Mouse (Mus musculus) liver, embryonic 16.5 days (tissue): ENCODE data around the gene Gfi1b. TPM values are rescaled to one million over a fixed set of nuclear protein-coding genes. Genes with fewer than 3 reads are reported as not detected.

Experiments
- ATAC-seq: fragments of 200-750 bp; cut with Nextera tagmentation; 2 replicates; pipeline ENCODE4 v1.8.0; 2017; ENCODE audit warnings: low read depth, mild to moderate bottlenecking, moderate number of reproducible peaks, moderate library complexity
- H3K27ac ChIP-seq: fragments of 300-500 bp; sonication (generic); 2 replicates; pipeline ENCODE4 v1.5.1; 2014; ENCODE audit warnings: mild to moderate bottlenecking, low read length
- H3K27me3 ChIP-seq: fragments of 300-500 bp; sonication (generic); 2 replicates; pipeline ENCODE4 v1.6.1; 2014; ENCODE audit warnings: low read depth, low read length, mixed read lengths; ENCODE audit not compliant: control insufficient read depth, insufficient read depth
- H3K36me3 ChIP-seq: fragments of 300-500 bp; sonication (generic); 2 replicates; pipeline ENCODE4 v1.6.1; 2014; ENCODE audit warnings: mild to moderate bottlenecking; ENCODE audit not compliant: control insufficient read depth, insufficient read depth
- H3K4me1 ChIP-seq: fragments of 300-500 bp; sonication (generic); 2 replicates; pipeline ENCODE4 v1.6.1; 2014; ENCODE audit warnings: low read depth, low read length, mixed read lengths; ENCODE audit not compliant: control insufficient read depth
- H3K4me2 ChIP-seq: fragments of 300-500 bp; sonication (generic); 2 replicates; pipeline ENCODE4 v1.6.1; 2014; ENCODE audit warnings: low read depth, low read length, mixed read lengths
- H3K4me3 ChIP-seq: fragments of 300-500 bp; sonication (generic); 2 replicates; pipeline ENCODE4 v1.5.1; 2014; ENCODE audit warnings: low read depth, mild to moderate bottlenecking, low read length
- H3K9ac ChIP-seq: fragments of 300-500 bp; sonication (generic); 2 replicates; pipeline ENCODE4 v1.6.1; 2014; ENCODE audit warnings: low read depth, low read length
- H3K9me3 ChIP-seq: fragments of 300-500 bp; sonication (generic); replicated peaks from 2 replicates; pipeline ENCODE4 v1.6.1; 2016; ENCODE audit warnings: low read length; ENCODE audit not compliant: control insufficient read depth
- WGBS: fragments of 180-500 bp; shearing (Covaris S2); extraction: QIAGEN DNeasy Blood & Tissue Kit; methylation state at CpG from one replicate; pipeline ENCODE4 v1.1.7; 2014; ENCODE audit not compliant: insufficient replicate concordance; 5-methylcytosine and 5-hydroxymethylcytosine counted together
- polyA plus RNA-seq: library from polyadenylated mRNA; unstranded; fragments of >200 nt; fragmentation: Nextera tagmentation; extraction: Ambion mirVana; gene quantifications from 2 replicates; pipeline ENCODE4 v1.2.1, GENCODE M21; 2015

Gfi1b gene
- polyA plus RNA-seq, 1 experiment from 2014 or later, result 88.7 TPM

DNA sequence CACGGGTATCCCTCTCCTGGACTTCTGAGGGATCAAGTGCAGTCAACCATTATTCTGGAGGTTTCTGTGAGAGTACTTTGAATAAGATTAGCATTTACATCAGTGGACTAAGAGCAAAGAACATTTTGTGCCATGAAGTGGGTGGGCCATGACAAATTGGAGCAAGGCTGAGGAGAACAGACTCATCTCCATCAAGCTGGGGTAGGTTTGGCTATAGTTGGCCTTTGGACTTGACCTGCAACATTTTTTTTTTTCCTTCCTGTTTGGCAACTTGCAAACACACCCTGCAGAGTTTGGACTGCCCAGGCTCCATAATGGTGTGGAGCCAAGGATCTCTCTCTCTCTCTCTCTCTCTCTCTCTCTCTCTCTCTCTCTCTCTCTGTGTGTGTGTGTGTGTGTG lies 10.8 kb upstream of the Gfi1b start:
- Histone ChIP-seq H3K27me3 (no peaks in the 10 kb centered on the region), H3K4me3 (no peak overlapping the region), H3K27ac (no peak overlapping the region), H3K9me3 (no peaks in the 10 kb centered on the region), H3K36me3 (no peaks in the 10 kb centered on the region), H3K4me1 (no peaks in the 10 kb centered on the region; the same call in 1 of the 2 replicates), H3K9ac (no peak overlapping the region), H3K4me2 (no peak overlapping the region)
- ATAC-seq, result no peak
- WGBS, result 61% methylated on average over 1 of the region's 1 CpGs

DNA sequence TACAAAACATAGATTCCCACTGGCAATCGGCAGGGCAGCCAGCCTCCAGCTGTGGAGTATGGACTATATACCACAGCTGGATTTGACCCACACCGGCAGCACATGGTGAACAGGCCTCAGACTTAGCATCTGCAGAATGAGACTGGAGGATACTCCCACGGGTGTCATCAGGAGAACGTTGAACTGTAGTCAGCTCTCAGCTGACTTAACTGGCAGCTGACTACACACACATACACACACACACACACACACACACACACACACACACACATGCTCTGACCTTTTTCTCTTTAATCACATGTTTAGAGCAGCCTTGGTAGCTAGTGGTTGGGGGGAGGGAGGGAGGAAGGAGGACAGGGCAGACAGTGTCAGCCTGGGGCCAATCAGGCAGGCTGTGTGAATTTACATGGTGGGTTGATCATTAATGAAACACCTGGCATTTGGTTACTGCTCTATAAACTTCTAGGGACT lies 8.2 kb upstream of the Gfi1b start:
- Histone ChIP-seq H3K27me3 (no peaks in the 10 kb centered on the region), H3K4me3 (no peak overlapping the region), H3K9ac (no peak overlapping the region), H3K9me3 (no peaks in the 10 kb centered on the region), H3K4me1 (no peaks in the 10 kb centered on the region; the same call in 1 of the 2 replicates), H3K27ac (no peak overlapping the region), H3K36me3 (no peaks in the 10 kb centered on the region), H3K4me2 (no peak overlapping the region)
- 28% methylated on average over 4 of the region's 4 CpGs for WGBS
- ATAC-seq, result peak; percentile 86

GRCm38 (mm10) chr2:28628053-28628452 lies 6.3 kb upstream of the Gfi1b start:
- ATAC-seq, result no peak
- no peaks in the 10 kb centered on the region; the same call in 1 of the 2 replicates for H3K4me1 ChIP-seq
- no peaks in the 10 kb centered on the region for H3K9me3 ChIP-seq
- 51% methylated on average over 2 of the region's 2 CpGs for WGBS
- no peak overlapping the region for H3K9ac ChIP-seq
- H3K27me3 ChIP-seq, result no peaks in the 10 kb centered on the region
- H3K4me3 ChIP-seq, result no peak overlapping the region
- H3K27ac ChIP-seq, result no peak overlapping the region
- no peak overlapping the region for H3K4me2 ChIP-seq
- no peaks in the 10 kb centered on the region for H3K36me3 ChIP-seq

GRCm38 (mm10) chr2:28626038-28626437 lies 4.3 kb upstream of the Gfi1b start:
- H3K27ac ChIP-seq, result no peak overlapping the region
- no peaks in the 10 kb centered on the region for H3K27me3 ChIP-seq
- no peak overlapping the region for H3K4me3 ChIP-seq
- ATAC-seq, result no peak
- no peak overlapping the region for H3K4me2 ChIP-seq
- H3K9me3 ChIP-seq, result no peaks in the 10 kb centered on the region
- H3K4me1 ChIP-seq, result peaks cover 9% of the 10 kb centered on the region
- H3K9ac ChIP-seq, result no peak overlapping the region
- 69% methylated on average over 3 of the region's 3 CpGs for WGBS
- no peaks in the 10 kb centered on the region for H3K36me3 ChIP-seq

- 83% methylated on average over 3 of the region's 3 CpGs for WGBS
- Histone ChIP-seq H3K36me3 (no peaks in the 10 kb centered on the region), H3K4me2 (no peak overlapping the region), H3K27ac (no peak overlapping the region), H3K4me1 (peaks cover 9% of the 10 kb centered on the region), H3K27me3 (no peaks in the 10 kb centered on the region), H3K9ac (no peak overlapping the region), H3K4me3 (no peak overlapping the region), H3K9me3 (no peaks in the 10 kb centered on the region)
- no peak for ATAC-seq
Measured at GRCm38 (mm10) chr2:28624870-28625269, 3.1 kb upstream of the Gfi1b start.

DNA sequence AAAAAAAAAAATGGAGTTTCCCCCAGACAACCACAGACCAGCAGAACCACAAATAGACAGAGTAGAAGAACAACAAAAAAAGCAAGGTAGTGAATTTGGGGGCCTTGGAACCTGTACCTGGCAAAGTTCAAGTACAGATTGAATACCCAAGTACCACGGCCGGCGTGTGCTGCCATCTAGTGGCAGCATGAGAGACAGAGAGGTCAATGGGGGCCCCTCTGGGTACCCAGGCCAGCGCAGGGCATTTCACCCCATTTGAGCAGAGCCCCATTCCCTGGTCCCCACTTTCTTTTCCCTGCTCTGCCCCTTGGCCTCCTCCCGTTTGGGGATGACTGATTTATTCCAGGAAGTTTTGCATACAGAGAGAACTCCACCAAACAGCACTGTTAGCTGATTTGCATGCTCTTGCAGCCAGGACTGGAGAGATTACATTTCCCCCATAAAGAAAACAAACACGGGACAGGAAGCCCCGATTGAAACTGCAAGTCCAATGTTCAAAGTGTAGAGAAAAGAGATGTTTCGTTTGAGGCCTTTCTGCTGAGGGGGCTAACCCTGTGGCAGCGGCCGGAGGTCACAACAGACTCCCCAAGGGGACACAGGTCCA lies 841 bp upstream of the Gfi1b start:
- peak; percentile 37; the same call in 1 of the 2 replicates for ATAC-seq
- 15% methylated on average over 10 of the region's 10 CpGs for WGBS
- H3K4me1 ChIP-seq, result peaks cover 25% of the 10 kb centered on the region
- H3K4me3 ChIP-seq, result peak overlapping the region; percentile 73
- no peaks in the 10 kb centered on the region for H3K27me3 ChIP-seq
- H3K9me3 ChIP-seq, result no peaks in the 10 kb centered on the region
- H3K36me3 ChIP-seq, result no peaks in the 10 kb centered on the region
- no peak overlapping the region for H3K9ac ChIP-seq
- H3K27ac ChIP-seq, result no peak overlapping the region
- peak overlapping the region; percentile 84 for H3K4me2 ChIP-seq

DNA sequence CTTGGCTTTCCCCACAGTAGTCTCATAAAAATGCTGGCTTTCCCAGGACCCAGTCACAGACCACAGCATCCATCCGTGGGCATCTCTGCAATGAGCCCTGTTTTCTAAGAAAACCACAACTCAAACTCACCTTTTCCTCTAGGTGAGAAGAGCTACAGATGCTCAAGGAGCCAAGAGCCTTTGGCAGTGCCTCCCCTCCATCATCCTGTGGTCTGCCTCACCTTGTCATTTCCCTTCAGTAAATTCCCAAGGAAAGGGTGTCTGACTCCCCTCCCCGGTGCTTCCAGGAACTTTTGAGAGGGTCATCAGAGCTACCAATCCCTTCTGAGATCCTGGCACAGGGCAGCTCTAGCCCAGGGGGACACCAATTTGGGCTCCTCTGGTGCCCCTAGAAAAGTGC lies 671 bp downstream of the Gfi1b start:
- ATAC-seq, result no peak
- no peaks in the 10 kb centered on the region for H3K27me3 ChIP-seq
- 2% methylated on average over 2 of the region's 2 CpGs for WGBS
- H3K4me3 ChIP-seq, result peak overlapping the region; percentile 73
- peak overlapping the region; percentile 98 for H3K27ac ChIP-seq
- H3K4me2 ChIP-seq, result peak overlapping the region; percentile 84
- H3K36me3 ChIP-seq, result no peaks in the 10 kb centered on the region
- no peaks in the 10 kb centered on the region for H3K9me3 ChIP-seq
- H3K9ac ChIP-seq, result peak overlapping the region; percentile 82
- peaks cover 40% of the 10 kb centered on the region for H3K4me1 ChIP-seq

DNA sequence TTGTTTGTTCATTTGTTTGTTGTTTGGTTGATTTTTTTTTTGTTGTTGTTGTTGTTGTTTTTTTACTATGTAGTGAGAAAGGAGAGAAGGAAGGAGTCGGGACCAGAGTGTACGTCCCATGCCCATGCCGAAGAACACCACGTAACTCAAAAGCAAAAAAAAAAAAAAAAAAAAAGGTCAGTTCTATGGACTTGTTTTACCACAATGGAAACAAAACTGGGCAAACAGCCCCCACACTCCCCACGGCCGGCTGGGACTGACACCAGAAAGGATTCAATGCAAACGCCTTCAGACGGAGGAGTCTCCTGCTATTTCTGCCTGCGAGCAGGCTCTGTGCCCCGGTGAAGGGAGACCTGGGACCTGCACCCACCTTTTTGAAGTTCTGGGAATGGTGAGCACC lies 1.3 kb downstream of the Gfi1b start:
- peak overlapping the region; percentile 84 for H3K4me2 ChIP-seq
- H3K4me3 ChIP-seq, result peak overlapping the region; percentile 73
- H3K9me3 ChIP-seq, result no peaks in the 10 kb centered on the region
- ATAC-seq, result no peak
- no peaks in the 10 kb centered on the region for H3K27me3 ChIP-seq
- peaks cover 45% of the 10 kb centered on the region for H3K4me1 ChIP-seq
- H3K9ac ChIP-seq, result peak overlapping the region; percentile 82
- H3K27ac ChIP-seq, result peak overlapping the region; percentile 98
- H3K36me3 ChIP-seq, result no peaks in the 10 kb centered on the region
- WGBS, result 26% methylated on average over 10 of the region's 10 CpGs

GRCm38 (mm10) chr2:28619369-28619768 lies 2.4 kb downstream of the Gfi1b start:
- Histone ChIP-seq H3K27ac (peak overlapping the region; percentile 98), H3K9ac (peak overlapping the region; percentile 82), H3K27me3 (no peaks in the 10 kb centered on the region), H3K36me3 (peaks cover 9% of the 10 kb centered on the region), H3K9me3 (no peaks in the 10 kb centered on the region), H3K4me3 (peak overlapping the region; percentile 73), H3K4me2 (peak overlapping the region; percentile 84), H3K4me1 (peaks cover 55% of the 10 kb centered on the region)
- 24% methylated on average over 6 of the region's 6 CpGs for WGBS
- ATAC-seq, result no peak
